Mouse (Mus musculus) erythroblast, adult 5-6 weeks (primary cell): ENCODE measurements around the gene Sp6. TPM values are rescaled to one million over a fixed set of nuclear protein-coding genes. Genes with fewer than 3 reads are reported as not detected.

Experiments
- ATAC-seq: replicated peaks from 2 replicates; pipeline ENCODE4 v1.8.0; 2016; ENCODE audit warnings: moderate number of reproducible peaks, mild to moderate bottlenecking, moderate TSS enrichment, inconsistent platforms; ENCODE audit not compliant: poor library complexity, low FRiP score, severe bottlenecking
- total RNA-seq, 2 experiments: library from RNA; stranded (forward) in 1 of 2; stranded (reverse) in 1 of 2; fragments of 150-400 nt in 1 of 2; fragments of 200-764, 138-1000 nt in 1 of 2; gene quantifications; 2 replicates each; pipeline versions ENCODE4 v1.2.3 to v1.2.4; 2015 to 2017; ENCODE audit warnings: low replicate concordance in 2 of 2

Sp6 gene
- total RNA-seq, 2 experiments from 2014 or later, result not detected

GRCm38 (mm10) chr11:97049492-97050085 lies 36.4 kb downstream of the Sp6 start:
- ATAC-seq, result no peak

- no peak for ATAC-seq
These were observed 37.2 kb downstream of the Sp6 start, which contains the start of gene Osbpl7 for GRCm38 (mm10) chr11:97050216-97050943. Gene Osbpl7 (plus strand): TSS chr11:97050628.

- ATAC-seq, result 0 out of 2 replicates have a peak, but pooled peaks have one; percentile 16
These were observed 37.9 kb downstream of the Sp6 start for GRCm38 (mm10) chr11:97050944-97051586.

- ATAC-seq, result peak; percentile 82
These were observed 39.0 kb downstream of the Sp6 start for GRCm38 (mm10) chr11:97052219-97052646.

GRCm38 (mm10) chr11:97063274-97063920 lies 50.2 kb downstream of the Sp6 start:
- no peak for ATAC-seq

- ATAC-seq, result no peak
These were observed 50.7 kb downstream of the Sp6 start for GRCm38 (mm10) chr11:97063921-97064295.

GRCm38 (mm10) chr11:97065538-97066295 lies 52.5 kb downstream of the Sp6 start:
- ATAC-seq, result no peak

GRCm38 (mm10) chr11:97066656-97067360 lies 53.6 kb downstream of the Sp6 start:
- no peak for ATAC-seq

GRCm38 (mm10) chr11:97069333-97069732 lies 56.1 kb downstream of the Sp6 start:
- ATAC-seq, result no peak

- no peak for ATAC-seq
These were observed 56.6 kb downstream of the Sp6 start for GRCm38 (mm10) chr11:97069770-97070169.

GRCm38 (mm10) chr11:97071129-97071528 lies 57.9 kb downstream of the Sp6 start:
- ATAC-seq, result no peak

- no peak; the same call in 1 of the 2 replicates for ATAC-seq
These were observed 59.3 kb downstream of the Sp6 start for GRCm38 (mm10) chr11:97072533-97072932.

- ATAC-seq, result no peak
These were observed 61.0 kb downstream of the Sp6 start for GRCm38 (mm10) chr11:97074235-97074634.

Other genes starting within 250 kb of the Sp6 start
- gene Snx11, start 235.8 kb upstream of the Sp6 start, total RNA-seq (2015; ENCODE audit: low replicate concordance), result 1.3 and 12.3 TPM in 2 replicates
- 10.2 and 16.3 TPM in 2 replicates for gene Snx11, start 235.8 kb upstream of the Sp6 start, total RNA-seq (2017; ENCODE audit: low replicate concordance)
- 13.6 and 14.4 TPM in 2 replicates for gene Cbx1, start 224.3 kb upstream of the Sp6 start, total RNA-seq (2015; ENCODE audit: low replicate concordance)
- gene Cbx1, start 224.3 kb upstream of the Sp6 start, total RNA-seq (2017; ENCODE audit: low replicate concordance), result 22.0 and 32.9 TPM in 2 replicates
- gene Nfe2l1, start 183.4 kb upstream of the Sp6 start, total RNA-seq (2015; ENCODE audit: low replicate concordance), result 27.0 and 27.1 TPM in 2 replicates
- 26.5 and 32.5 TPM in 2 replicates for gene Nfe2l1, start 183.4 kb upstream of the Sp6 start, total RNA-seq (2017; ENCODE audit: low replicate concordance)
- gene Copz2, start 163.5 kb upstream of the Sp6 start, total RNA-seq (2015; ENCODE audit: low replicate concordance), result not detected in 2 replicates
- gene Copz2, start 163.5 kb upstream of the Sp6 start, total RNA-seq (2017; ENCODE audit: low replicate concordance), result not detected in 2 replicates
- gene Cdk5rap3, start 96.9 kb upstream of the Sp6 start, total RNA-seq (2015; ENCODE audit: low replicate concordance), result 6.1 and 8.6 TPM in 2 replicates
- 6.8 and 17.3 TPM in 2 replicates for gene Cdk5rap3, start 96.9 kb upstream of the Sp6 start, total RNA-seq (2017; ENCODE audit: low replicate concordance)
- not detected in 2 replicates for gene Prr15l, start 85.3 kb upstream of the Sp6 start, total RNA-seq (2015; ENCODE audit: low replicate concordance)
- 0.94 and 1.3 TPM in 2 replicates for gene Prr15l, start 85.3 kb upstream of the Sp6 start, total RNA-seq (2017; ENCODE audit: low replicate concordance)
- 231 and 288 TPM in 2 replicates for gene Pnpo, start 69.4 kb upstream of the Sp6 start, total RNA-seq (2015; ENCODE audit: low replicate concordance)
- 381 and 405 TPM in 2 replicates for gene Pnpo, start 69.4 kb upstream of the Sp6 start, total RNA-seq (2017; ENCODE audit: low replicate concordance)
- 16.1 and 17.1 TPM in 2 replicates for gene Sp2, start 30.4 kb upstream of the Sp6 start, total RNA-seq (2015; ENCODE audit: low replicate concordance)
- gene Sp2, start 30.4 kb upstream of the Sp6 start, total RNA-seq (2017; ENCODE audit: low replicate concordance), result 4.4 and 6.1 TPM in 2 replicates
- gene Scrn2, start 16.5 kb downstream of the Sp6 start, total RNA-seq (2015; ENCODE audit: low replicate concordance), result 0.84 TPM in 1 of 2 replicates, not detected in the other
- 2.0 and 3.1 TPM in 2 replicates for gene Scrn2, start 16.5 kb downstream of the Sp6 start, total RNA-seq (2017; ENCODE audit: low replicate concordance)
- 6.5 TPM in 1 of 2 replicates, not detected in the other for gene Lrrc46, start 28.0 kb downstream of the Sp6 start, total RNA-seq (2015; ENCODE audit: low replicate concordance)
- 0.17 TPM in 1 of 2 replicates, not detected in the other for gene Lrrc46, start 28.0 kb downstream of the Sp6 start, total RNA-seq (2017; ENCODE audit: low replicate concordance)
- 8.8 TPM in 2 replicates for gene Mrpl10, start 28.2 kb downstream of the Sp6 start, total RNA-seq (2015; ENCODE audit: low replicate concordance)
- 5.6 and 6.2 TPM in 2 replicates for gene Mrpl10, start 28.2 kb downstream of the Sp6 start, total RNA-seq (2017; ENCODE audit: low replicate concordance)
- gene Osbpl7, start 37.2 kb downstream of the Sp6 start, total RNA-seq (2015; ENCODE audit: low replicate concordance), result 5.6 and 7.3 TPM in 2 replicates
- 2.1 and 5.7 TPM in 2 replicates for gene Osbpl7, start 37.2 kb downstream of the Sp6 start, total RNA-seq (2017; ENCODE audit: low replicate concordance)
- gene Tbx21, start 101.9 kb downstream of the Sp6 start, total RNA-seq (2015; ENCODE audit: low replicate concordance), result not detected in 2 replicates
- gene Tbx21, start 101.9 kb downstream of the Sp6 start, total RNA-seq (2017; ENCODE audit: low replicate concordance), result not detected in 2 replicates
- gene Tbkbp1, start 138.1 kb downstream of the Sp6 start, total RNA-seq (2015; ENCODE audit: low replicate concordance), result 0.96 and 2.7 TPM in 2 replicates
- gene Tbkbp1, start 138.1 kb downstream of the Sp6 start, total RNA-seq (2017; ENCODE audit: low replicate concordance), result 0.70 and 6.3 TPM in 2 replicates
- gene Kpnb1, start 174.5 kb downstream of the Sp6 start, total RNA-seq (2015; ENCODE audit: low replicate concordance), result 30.6 and 42.6 TPM in 2 replicates
- gene Kpnb1, start 174.5 kb downstream of the Sp6 start, total RNA-seq (2017; ENCODE audit: low replicate concordance), result 102 and 119 TPM in 2 replicates